Mouse (Mus musculus): ENCODE measurements around the gene Eya4.

The Eya4 gene

DNA sequence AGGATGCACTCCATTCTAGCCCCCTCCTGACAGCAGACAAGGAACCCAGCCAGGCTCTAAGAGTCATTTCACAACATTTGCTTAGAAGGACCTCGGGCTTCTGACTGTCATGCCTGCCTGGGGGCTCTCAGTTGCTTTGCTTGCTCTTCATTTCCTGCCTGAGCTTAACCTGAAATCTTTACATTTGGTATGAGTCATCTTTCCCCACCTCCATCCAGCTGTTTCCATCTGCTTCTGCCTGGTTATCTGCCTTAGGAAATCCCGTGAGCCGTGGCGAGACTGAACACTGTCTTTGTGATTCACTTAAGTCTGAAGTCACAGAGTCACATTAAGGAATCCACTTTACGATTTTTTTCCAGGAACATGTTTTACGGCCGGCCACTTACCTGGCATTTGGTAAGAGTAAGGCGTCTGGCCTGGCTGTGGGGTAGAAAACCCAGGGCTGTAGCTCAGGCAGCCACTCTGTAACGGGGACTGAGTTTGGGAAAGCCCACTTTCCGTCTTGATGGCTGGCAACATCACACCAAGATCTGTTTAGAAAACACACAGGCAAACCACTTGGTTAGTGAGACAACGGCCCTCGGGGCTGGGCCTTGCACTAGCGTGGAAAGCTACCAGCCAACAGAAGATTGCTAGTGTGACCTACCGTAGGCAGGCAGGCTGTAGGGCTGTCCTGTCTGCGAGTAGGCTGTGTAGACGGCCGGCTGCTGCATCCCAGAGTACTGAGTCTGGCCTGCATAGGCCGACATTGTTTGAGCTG lies 193.5 kb downstream of the Eya4 start:
- DNase-seq (ENCODE audit: low spot score), result no peak

DNA sequence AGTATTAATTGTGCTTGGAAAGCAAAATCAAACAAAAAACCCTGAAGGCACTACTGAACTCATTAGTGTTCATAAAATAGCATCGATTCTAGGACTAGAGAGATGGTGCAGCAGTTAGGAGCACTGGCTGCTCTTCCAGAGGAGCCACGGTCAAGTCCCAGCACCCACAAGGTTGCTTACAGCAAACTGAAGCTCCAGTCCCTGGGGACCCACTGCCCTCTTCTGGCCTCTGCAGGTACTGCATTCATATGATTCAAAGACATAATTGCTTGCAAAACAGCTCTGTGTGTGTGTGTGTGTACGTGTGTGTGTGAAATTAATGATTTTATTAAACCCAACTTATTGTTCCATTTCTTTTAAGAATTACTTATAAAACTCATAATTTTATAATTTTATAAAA lies 200.2 kb downstream of the Eya4 start:
- DNase-seq (ENCODE audit: low spot score), result peak; percentile 45

GRCm38 (mm10) chr10:23144616-23145015 lies 206.0 kb downstream of the Eya4 start:
- DNase-seq (ENCODE audit: low spot score), result no peak

GRCm38 (mm10) chr10:23127947-23128346 lies 222.6 kb downstream of the Eya4 start:
- DNase-seq (ENCODE audit: low spot score), result no peak

DNA sequence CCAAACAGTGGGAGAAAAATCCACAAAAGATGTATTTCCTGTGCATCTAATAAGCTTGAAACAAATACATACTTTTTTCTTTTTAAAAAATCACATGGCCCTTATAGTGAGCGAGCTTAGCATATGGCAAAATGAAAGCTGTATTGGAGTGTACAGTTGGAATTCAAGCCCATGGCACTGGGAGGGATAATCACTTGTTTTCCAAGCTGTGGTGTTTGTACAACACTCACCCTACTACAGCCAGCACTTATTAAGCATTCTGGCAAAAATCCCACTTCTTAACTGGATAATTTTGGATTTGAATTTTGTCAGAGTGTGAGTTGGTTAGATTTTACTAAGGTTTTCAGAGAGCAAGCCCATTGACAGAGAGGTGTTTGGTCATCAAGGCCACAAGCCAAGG lies 223.4 kb downstream of the Eya4 start:
- DNase-seq (ENCODE audit: low spot score), result no peak

DNA sequence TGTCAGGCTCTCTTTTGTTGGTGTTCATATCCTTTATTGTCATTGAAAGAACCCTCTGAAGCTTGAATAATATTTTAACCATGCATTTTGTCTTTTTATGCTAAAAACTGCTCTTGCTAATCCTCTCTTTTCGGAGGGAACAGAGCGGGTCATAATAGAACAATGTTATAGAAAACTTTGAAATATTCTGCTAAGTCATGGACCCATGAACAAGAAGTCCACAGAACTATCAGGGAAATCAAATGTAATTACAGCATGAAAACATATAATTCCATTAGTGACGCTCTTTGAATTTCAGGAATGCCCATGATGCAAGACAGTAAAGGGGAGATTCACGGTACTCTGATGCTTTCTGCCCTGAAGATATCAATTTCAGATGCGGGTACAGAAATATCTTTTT lies 224.1 kb downstream of the Eya4 start:
- peak; percentile 14 for DNase-seq (ENCODE audit: low spot score)

- DNase-seq (ENCODE audit: low spot score), result no peak
These were observed 230.1 kb downstream of the Eya4 start for GRCm38 (mm10) chr10:23120437-23120836.

- peak; percentile 87 for DNase-seq (ENCODE audit: low spot score)
These were observed 233.7 kb downstream of the Eya4 start for GRCm38 (mm10) chr10:23116786-23117410.

GRCm38 (mm10) chr10:23116063-23116462 lies 234.5 kb downstream of the Eya4 start:
- no peak for DNase-seq (ENCODE audit: low spot score)

- no peak for DNase-seq (ENCODE audit: low spot score)
These were observed 235.3 kb downstream of the Eya4 start for GRCm38 (mm10) chr10:23115321-23115720.

DNA sequence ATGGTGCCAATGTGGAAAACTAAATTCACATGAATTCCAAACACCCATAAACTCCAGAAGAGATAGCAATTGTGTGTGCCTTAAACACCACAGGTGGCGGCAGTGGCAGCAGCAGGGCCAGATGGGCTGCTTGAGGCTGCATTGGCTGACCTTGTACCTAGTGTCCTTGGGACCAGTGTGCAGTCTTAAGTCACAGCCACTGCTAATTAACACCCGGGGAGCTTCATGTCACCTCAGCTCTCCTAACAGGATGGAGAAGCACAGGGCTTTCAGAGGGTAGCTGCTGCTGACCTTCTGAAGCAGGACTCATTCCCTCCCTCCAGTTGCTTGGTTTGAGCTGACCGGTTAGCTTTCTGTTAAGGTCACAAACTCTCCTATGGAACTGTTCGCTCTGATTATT lies 242.5 kb downstream of the Eya4 start:
- no peak for DNase-seq (ENCODE audit: low spot score)

DNA sequence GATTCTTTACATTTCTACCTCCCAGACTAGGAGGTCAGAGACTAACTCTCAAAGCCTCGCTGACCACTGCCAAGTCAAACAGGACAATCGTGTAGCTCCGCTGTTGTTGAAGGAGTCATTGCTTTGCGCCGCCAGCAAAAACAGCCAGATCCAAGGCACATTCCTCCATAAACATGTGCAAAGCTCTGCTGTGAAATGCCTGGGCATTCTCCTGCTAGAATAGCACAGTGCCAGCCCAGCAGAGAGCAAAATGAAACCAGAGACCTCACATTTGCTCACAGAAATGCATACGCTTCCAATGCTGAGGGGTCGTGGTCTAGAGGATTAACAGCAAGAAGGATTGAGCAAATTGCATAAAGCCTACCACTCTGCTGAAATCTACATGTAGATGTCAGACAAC lies 258.1 kb downstream of the Eya4 start:
- no peak for DNase-seq (ENCODE audit: low spot score)

GRCm38 (mm10) chr10:23091552-23091951 lies 259.0 kb downstream of the Eya4 start:
- no peak for DNase-seq (ENCODE audit: low spot score)

DNA sequence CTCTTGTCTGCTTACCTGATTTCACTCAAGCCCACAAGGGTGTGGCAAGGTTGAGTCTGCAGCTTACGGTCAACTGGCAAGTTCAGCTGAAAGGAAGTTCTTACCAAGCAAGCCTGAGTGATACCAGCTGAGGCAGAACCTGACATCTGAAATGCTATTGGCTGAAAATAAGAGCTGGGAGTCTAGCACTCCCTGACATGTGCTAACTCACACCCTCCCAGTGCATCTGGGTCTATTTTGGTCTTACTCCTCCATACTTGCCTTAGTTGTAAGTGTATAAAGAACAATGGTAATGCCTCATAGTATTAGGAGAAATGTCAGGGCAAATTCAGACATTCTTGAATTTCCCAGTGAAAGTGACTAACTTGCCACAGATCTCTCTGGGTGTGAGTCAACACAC lies 260.3 kb downstream of the Eya4 start:
- DNase-seq (ENCODE audit: low spot score), result no peak

DNA sequence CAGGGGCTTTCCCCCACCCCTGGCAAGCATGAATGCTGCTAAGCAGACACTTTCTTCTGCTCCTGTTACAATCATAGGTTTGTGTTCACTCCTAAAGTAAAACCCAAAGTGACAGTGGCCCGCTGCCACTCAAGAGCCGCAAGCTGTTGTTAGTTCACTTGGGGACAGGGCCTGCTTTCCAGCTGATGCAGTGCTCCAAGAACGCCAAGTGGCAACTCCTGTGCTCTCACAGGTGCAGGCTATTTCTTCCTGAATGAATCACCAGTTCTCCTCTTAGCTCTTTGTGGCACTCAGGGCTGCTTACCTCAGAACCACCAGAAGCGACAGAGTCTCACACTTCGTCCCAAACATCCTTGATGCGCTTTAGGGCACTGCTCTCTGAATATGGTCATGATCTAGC lies 261.3 kb downstream of the Eya4 start:
- DNase-seq (ENCODE audit: low spot score), result no peak

DNA sequence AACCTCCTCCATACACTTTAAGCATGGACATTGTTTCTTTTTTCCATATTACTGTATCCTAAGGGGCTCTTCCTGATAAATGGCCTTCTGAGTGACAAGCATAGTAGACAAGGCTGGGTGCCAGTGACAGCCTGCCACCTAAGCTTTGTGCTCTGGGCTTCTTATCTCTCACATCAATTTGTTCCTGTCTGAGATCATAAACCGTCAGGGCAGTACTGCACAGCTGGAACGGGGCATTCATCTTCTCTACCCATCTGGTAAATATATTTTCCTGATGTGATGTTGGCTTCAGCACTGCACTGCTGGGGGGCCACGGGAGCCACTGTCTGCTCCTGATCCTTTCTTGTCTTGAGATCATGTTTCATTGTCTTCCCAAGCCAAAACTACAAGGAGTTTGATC lies 261.8 kb downstream of the Eya4 start:
- no peak for DNase-seq (ENCODE audit: low spot score)

DNA sequence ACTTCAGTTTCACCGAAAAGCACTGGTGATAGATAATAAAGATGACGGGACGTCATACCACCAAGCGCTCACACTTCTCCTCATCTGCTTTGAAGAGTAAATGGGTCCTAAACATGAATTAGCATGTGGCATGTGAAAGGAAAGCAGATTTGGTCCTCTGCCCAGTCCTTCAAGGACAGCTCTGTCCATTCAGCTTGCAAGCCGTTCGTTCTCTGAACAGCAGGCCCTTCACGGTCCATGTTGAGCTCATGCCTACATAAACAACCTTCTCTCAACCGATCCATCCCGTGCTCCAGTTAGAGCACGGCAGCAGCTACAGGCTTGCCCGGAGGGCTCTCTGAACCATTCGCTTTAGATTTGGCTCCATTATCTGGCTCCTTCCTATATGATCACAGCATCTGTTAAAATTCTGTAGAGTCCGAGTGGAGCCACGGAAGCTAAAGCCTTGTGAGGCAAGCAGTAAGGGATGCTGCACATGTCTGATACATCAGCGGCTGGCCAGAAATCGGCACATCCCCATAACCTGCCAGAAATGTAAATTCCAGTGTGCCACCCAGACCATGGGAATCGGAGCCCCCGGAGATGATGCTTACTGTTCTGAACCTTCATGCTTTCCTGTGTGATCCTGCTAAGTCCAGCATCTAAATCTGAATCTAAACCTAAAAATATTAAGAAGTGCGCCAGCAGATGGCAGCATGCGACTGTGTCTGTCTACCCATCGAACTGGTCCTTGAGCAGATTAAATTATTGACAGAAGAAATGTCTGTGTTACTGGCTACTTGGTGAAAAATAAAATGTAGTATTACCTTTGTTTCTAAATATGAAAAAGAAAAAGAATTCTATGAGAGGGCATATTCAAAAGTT lies 264.0 kb downstream of the Eya4 start:
- peak; percentile 82 for DNase-seq (ENCODE audit: low spot score)

DNA sequence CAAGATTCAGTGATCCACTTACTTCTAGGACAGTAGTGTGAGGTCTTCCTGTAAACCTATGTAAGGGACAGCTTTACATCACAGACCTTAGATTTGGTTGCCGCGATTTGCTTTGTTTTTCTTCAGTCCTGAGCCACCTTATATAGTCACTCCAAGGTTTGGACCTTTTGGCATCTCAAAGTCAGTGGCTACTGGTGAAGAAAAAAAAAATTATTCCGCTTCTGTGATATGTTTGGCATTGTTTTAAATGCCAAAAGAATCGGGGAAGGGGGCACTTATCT lies 269.1 kb downstream of the Eya4 start:
- DNase-seq (ENCODE audit: low spot score), result no peak

- peak; percentile 92 for DNase-seq (ENCODE audit: low spot score)
These were observed 269.6 kb downstream of the Eya4 start for GRCm38 (mm10) chr10:23080749-23081547.

GRCm38 (mm10) chr10:23076691-23077385 lies 273.7 kb downstream of the Eya4 start:
- DNase-seq (ENCODE audit: low spot score), result peak; percentile 44

DNA sequence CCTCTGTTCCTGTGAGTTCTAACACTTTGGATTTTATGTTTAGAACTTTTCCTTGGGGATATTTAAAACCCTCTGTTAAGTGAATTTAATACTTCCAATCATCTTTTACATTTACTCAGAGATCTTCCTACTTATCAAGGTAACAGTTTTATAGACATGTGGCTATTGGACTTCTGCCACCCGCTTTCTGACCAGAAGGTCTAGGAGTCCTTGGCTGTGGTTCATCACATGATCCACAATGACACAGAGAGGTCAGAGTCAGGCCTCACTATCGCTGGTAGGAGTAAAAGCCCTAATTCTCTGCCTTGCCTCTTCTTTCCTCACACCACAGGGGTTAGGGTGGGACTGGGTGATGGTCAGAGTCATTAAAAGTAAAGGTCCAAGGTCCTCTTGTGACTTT lies 277.2 kb downstream of the Eya4 start:
- DNase-seq (ENCODE audit: low spot score), result no peak

DNA sequence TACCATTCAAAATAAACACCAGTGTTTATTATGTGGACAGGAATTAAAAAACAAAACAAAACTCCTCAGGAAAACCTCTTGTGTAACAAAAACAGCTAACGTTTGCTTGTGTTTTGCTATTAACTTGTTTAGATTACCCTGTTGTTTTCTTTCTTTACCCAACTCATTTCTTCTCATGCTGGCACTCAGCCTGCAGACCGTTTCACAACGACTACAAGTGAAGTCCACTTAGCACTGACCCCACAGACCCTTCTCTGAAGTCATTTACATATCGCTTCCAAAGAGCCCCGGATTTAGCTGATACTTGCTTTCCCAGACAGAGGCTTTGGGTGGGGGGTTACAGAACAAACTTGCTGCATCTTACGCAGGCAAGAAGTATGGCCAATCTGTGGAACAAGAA lies 286.9 kb downstream of the Eya4 start:
- DNase-seq (ENCODE audit: low spot score), result no peak
